Mouse (Mus musculus) olfactory bulb, adult 2 months (tissue): ENCODE measurements around the gene Myo18b.

ENCODE experiments used
- CTCF ChIP-seq: fragments of 200-500 bp; IDR thresholded peaks from 2 replicates; pipeline ENCODE4 v1.5.1; 2012; ENCODE audit warnings: low read depth, mild to moderate bottlenecking, low read length, moderate library complexity; ENCODE audit not compliant: insufficient read depth
- POLR2A ChIP-seq: fragments of 200-500 bp; IDR thresholded peaks from 2 replicates; pipeline ENCODE4 v1.6.1; 2012; ENCODE audit warnings: mild to moderate bottlenecking, low read depth, low read length, moderate library complexity; ENCODE audit not compliant: insufficient read depth

- TF ChIP-seq CTCF, result no peak
- TF ChIP-seq POLR2A, result no peak
Observed at GRCm38 (mm10) chr5:112748001-112748719, 148.0 kb downstream of the Myo18b start.
